Mouse (Mus musculus) kidney, postnatal 4 days (tissue): ENCODE measurements around the gene Cysrt1.

Source experiments
- DNase-seq, 2 experiments: peaks; one replicate each; pipeline ENCODE4 v3.0.0; 2021; ENCODE audit warnings: mixed read lengths in 2 of 2

Cysrt1 gene

DNA sequence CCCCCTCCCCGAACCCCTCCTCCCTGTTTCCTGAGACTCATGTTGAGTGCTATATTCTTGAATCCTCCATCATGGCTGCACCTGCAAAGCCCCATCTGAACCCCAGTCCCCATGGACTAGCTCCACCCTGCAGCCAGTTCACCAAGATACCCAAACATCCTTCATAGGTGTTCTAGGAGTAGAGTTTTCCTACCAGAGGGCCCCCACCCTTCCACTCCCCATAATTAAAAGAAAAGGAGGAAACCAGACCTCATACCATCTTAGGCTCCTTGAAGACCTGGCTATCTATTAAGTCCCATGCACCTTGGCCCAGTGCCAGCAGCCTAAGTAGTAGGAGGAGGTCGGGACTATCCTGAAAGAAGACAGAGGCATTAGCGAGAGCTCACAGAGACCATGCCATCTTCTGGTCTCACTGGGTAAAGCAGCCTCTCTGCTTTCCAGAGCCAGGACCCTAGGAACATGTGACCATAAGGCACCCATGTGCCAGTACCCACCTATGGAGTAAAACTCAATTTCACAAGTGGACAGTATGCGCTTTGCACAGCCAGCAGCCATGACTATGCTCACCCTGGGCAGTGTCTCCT is 38.5 kb downstream of the Cysrt1 start:
- DNase-seq = peak; percentile 52 to 65

DNA sequence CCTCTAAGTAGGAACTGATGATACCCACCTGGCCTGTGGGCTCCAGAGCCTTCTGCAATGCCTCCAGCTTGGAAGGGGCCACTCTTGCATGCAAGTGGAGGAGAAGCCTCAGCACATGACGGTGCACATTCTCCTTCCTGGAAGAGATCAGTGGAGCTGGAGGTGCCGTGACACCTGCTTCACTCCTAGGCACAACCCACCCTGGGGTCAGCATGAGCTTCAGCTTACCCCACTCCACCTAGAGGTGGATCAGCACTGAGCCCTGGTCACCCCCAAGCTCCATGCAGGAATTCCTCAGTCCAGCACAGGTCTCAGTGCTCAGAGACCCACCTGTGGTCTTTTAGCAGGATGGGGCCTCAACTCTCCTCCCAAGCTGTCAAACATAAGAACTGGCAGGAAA is 41.6 kb downstream of the Cysrt1 start:
- DNase-seq = no peak

DNA sequence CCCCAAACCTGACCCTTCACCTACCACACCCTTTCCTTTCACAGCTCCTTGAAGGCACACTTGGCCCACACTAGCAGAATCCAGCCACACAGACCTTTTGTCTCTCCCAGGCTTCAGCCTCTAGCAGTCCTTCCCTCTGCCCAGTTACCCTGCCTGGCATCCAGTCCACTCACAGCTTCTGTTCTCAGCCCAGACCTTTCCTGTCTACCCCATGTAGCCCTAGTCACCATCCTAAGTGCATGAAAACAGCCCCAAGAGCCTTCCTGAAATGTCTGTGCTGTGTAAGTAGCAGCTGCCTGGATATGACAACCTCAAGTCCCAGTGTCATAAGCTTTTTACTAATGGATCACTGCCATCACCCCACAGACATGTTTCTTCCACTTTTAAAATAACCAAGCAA is 44.3 kb downstream of the Cysrt1 start:
- DNase-seq = no peak

DNA sequence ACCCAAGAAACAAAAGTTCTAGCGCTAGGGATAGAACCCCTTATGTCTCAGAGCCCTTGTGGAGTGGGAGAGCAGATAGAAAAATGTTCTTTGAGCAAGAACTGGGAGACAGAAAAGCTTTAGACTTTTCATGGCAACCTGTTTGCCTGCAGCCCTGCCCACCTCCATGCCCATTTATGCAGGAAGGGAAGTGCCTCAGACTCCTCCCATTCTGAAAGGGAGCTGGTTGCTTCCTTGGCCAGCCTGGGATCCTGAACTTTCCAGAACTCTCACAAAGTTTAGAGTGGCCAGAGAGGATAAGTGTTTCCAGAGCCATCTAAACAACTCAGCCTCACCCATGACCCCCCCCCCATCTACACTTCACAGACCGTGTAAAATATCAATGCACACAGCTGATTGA is 45.1 kb downstream of the Cysrt1 start:
- DNase-seq = peak in 1 of 2 experiments; percentile 38

DNA sequence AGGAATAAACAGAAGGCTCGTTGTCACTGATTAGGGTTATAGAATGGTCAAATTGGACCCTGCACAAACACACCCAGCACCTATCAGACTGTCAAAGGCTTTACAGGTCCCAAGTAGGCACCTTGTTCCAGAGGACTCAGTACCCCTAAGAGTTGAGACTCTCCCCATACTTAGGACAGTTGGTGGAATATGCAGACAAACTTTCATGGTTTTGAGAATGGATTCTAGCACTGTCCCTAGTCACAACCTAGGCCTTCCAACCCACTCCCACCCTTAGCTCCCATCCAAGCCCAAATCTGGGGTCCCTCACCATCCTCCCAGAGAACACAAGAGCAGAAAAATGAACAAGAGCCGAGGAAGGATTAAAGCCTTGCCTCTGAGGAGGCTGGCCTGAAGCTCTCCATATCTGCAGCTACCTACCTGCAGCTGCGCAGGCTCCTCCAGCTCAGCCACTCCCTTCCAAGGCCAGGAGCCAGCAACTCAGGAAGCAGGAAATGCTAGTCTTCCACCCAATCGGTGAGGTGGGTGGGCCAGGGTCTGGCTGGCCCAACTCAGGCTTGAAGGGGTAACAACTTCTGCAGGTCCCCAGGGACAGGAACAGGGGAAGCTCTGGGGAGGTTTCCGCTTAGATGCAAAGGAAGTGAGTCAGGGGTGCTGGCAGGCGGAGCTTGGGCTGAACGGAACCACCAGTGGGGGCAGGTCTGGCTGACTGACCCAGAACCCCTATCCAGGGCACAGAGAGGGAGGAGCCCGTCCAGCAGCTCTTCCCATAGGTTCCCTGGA is 45.9 kb downstream of the Cysrt1 start, which contains the start of gene Tor4a:
Gene Tor4a (minus strand): TSS at position 715 of the 783 bp plus-strand sequence.
- DNase-seq = peak; percentile 79 to 88

DNA sequence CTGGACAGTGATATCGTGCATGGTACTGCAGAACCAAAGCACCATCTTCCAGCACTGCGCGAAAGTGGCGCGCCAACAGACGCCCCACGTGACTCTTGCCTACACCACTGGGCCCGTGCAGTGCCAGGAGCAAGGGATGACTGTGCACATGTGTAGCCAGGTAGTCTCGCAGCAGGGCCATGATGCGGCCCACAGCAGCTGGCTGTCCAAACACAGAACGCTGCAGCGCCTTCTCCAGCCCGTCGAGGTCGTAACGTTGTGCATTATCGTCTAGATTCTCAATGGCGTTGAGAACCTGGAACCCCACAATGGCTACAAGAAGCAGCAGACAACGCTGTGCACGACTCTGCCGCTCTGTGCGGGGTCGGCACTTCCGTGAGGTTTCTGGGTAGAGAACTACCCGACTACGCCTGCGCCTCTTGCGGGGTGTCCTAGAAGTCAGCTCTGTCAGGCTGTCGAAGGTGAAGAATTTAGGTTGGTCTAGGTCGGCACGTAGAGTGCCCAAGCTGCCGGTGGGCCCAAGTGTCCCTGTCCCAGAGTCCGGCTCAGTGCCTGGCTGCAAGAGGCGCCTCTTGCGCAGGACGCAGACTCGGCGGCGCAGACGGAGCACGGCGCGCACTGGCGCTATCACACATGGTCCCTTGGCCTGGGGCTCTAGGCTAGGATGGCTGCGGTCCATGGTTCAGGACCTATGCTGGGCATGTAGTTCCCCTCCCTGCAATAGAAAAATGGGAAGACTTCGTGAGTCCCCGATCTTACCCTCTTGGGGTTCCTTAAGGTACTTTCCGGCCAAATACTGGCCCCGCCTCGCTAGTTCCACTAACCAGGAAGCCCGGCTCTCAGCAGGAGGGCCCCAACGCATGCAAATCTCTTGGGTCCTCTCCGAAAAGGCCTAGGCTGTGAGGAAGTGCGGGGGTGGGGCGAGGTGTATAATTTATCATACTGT is 46.8 kb downstream of the Cysrt1 start:
- peak; percentile 69 to 80 for DNase-seq

DNA sequence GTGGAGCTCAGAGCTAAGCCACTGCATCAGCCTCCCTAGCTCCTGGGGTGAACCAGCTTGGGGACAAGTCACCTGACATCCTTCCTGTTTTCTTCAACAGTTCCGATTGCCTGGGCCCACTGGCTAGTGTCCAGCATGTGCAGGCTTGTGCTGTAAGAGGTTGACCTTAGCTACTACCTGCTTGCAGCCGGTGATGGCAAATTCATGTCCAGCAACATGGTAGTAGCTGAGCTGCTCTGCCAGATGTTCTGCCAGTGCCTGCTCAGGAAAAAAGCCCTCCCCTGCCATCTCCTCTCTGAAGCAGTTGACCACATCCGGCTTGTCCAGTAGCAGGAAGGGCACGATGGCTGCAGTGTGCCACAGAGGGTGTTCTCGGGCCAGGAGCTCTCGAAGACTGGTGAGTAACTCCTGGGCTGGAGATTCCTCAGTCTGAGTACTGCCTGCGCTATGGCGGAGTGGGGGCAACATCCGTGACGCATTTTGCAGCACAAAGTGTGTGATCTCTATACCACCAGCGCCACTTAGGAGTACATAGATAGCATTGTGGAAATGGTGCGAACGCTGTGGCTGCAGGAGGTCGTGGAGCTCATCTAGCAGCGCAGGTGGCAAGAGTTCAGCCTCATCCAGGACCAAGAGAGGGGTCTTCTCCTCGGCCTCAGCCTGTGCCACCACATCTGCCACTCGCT is 47.6 kb downstream of the Cysrt1 start:
- DNase-seq = peak in 1 of 2 experiments; percentile 29

DNA sequence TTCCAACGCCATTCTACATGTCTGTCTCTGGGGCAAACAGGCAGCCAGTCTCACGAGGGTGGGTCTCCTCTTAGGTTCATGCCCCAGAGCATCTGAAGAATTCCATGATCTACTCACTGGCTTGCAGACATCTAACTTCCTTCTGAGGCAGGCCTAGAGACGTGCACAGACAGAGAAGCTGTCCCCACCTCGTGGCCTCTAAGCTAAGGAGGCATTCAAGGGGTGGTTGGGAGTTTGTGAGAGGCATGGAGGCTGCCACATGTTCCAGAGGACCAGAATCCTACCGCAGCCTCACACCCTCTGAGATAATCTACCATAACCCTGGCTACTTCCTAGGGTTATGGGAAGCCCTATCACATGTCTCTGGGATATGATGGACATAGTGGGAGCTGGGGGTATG is 48.2 kb downstream of the Cysrt1 start:
- DNase-seq = no peak

DNA sequence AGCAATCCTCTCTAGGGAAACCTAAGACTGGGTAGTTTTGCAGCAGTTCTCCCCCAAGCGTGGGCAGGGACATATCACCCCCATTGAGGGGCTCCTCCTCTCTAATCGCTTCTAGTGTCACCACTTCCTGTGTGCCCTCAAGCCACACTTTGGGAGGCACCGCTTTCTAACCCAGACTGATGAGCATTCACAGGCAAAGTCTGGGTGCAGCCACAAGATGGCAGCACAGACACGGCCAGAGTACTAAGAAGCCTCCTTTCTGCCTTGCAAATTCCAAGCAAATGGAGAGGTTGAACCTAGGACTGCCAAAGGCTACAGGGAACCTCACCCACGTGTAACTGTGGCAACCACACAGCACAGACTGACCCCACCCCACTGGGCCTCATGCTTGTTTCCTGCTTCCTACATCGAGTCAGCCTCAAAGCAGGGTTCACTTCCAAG is 48.9 kb downstream of the Cysrt1 start:
- peak; percentile 88 to 91 for DNase-seq
